Mouse (Mus musculus) neural tube, embryonic 10.5 days (tissue): ENCODE data around the gene Rabac1.

Experiments
- DNase-seq: peaks from one replicate; pipeline ENCODE4 v3.0.0-alpha.2; 2017; ENCODE audit warnings: low spot score; ENCODE audit errors: extremely low spot score

Rabac1 gene

GRCm38 (mm10) chr7:24931651-24932050 lies 40.9 kb downstream of the Rabac1 start:
- DNase-seq, result no peak

- no peak for DNase-seq
Measured at GRCm38 (mm10) chr7:24930475-24930874, 42.1 kb downstream of the Rabac1 start.
